Mouse (Mus musculus) small intestine, adult 2 months (tissue): Measurements from ENCODE around the gene Txndc16.

ENCODE experiments used
- CTCF ChIP-seq: fragments of 200-500 bp; IDR thresholded peaks from 2 replicates; pipeline ENCODE4 v1.5.1; 2012; ENCODE audit warnings: low read depth, mild to moderate bottlenecking, control low read depth, inconsistent platforms, low read length, moderate library complexity, mixed read lengths; ENCODE audit not compliant: insufficient replicate concordance, insufficient read length; ENCODE audit errors: extremely low read depth
- POLR2A ChIP-seq: fragments of 200-500 bp; IDR thresholded peaks from 2 replicates; pipeline ENCODE4 v1.6.1; 2012; ENCODE audit warnings: low read depth, mild to moderate bottlenecking, control low read depth, inconsistent platforms, low read length, moderate library complexity

DNA sequence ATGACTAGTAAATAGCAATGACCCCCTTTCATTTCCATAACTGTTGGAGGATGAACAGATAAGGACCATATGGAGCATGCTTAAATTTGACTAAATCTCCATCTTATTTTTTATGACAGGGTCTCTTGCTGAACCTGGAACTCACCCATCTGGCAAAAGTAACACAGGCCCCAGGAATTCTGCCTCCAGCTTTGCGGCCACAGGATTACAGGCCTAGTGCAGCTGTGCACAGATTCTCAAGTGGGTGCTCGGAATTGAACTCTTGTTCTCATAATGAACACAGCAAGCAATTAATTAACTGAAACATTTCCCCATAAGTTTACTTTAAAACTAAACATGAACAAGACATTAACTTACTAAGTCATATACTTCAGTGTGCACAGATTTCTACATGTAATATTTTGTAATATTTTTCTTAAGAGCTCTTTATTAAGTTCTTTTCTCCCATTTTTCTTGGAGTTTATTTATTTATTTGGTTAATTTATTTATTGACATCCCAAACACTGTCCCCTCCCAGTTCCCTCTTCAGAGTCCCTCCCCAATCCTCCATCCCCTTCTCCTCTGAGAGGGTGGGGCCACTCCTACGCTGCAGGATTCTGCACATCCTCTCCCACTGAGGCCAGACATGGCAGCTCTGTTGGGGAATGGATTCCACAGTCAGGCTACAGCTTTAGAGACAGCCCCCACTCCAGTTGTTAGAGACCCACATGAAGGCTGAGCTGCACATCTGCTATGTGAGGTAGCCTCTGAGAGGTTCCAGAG is 43.9 kb upstream of the Txndc16 start:
- TF ChIP-seq POLR2A (no peak), CTCF (no peak)
